Mouse (Mus musculus) forebrain, embryonic 12.5 days (tissue): ENCODE data around the gene Maml3. TPM values are rescaled to one million over a fixed set of nuclear protein-coding genes. Genes with fewer than 3 reads are reported as not detected.

ENCODE experiments used
- ATAC-seq: fragments of 200-750 bp; cut with Nextera tagmentation; 2 replicates; pipeline ENCODE4 v1.8.0; 2017; ENCODE audit warnings: moderate TSS enrichment; ENCODE audit not compliant: low FRiP score
- H3K27ac ChIP-seq: fragments of 300-500 bp; sonication (generic); 2 replicates; pipeline ENCODE4 v1.5.1; 2016; ENCODE audit warnings: mild to moderate bottlenecking
- H3K27me3 ChIP-seq: fragments of 300-500 bp; sonication (generic); 2 replicates; pipeline ENCODE4 v1.6.1; 2016; ENCODE audit warnings: mild to moderate bottlenecking
- H3K36me3 ChIP-seq: fragments of 300-500 bp; sonication (generic); replicated peaks from 2 replicates; pipeline ENCODE4 v1.6.1; 2016; ENCODE audit warnings: mild to moderate bottlenecking
- H3K4me1 ChIP-seq: fragments of 300-500 bp; sonication (generic); 2 replicates; pipeline ENCODE4 v1.6.1; 2016
- H3K4me2 ChIP-seq: fragments of 300-500 bp; sonication (generic); 2 replicates; pipeline ENCODE4 v1.6.1; 2016; ENCODE audit warnings: mild to moderate bottlenecking, moderate library complexity
- H3K4me3 ChIP-seq: fragments of 300-500 bp; sonication (generic); replicated peaks from 2 replicates; pipeline ENCODE4 v1.5.1; 2016; ENCODE audit warnings: mild to moderate bottlenecking
- H3K9ac ChIP-seq: fragments of 300-500 bp; sonication (generic); 2 replicates; pipeline ENCODE4 v1.6.1; 2016; ENCODE audit warnings: mild to moderate bottlenecking
- H3K9me3 ChIP-seq: fragments of 300-500 bp; sonication (generic); 2 replicates; pipeline ENCODE4 v1.6.1; 2016
- WGBS: fragments of 180-500 bp; shearing (Covaris S2); methylation state at CpG from one replicate; pipeline ENCODE4 v1.1.7; 2016; 5-methylcytosine and 5-hydroxymethylcytosine counted together
- polyA plus RNA-seq: library from polyadenylated mRNA; unstranded; fragments of >200 nt; fragmentation: Nextera tagmentation; extraction: Ambion mirVana; gene quantifications from 2 replicates; pipeline ENCODE4 v1.2.1, GENCODE M21; 2016

Gene Maml3
- polyA plus RNA-seq, 1 experiment from 2014 or later = 7.6 TPM

GRCm38 (mm10) chr3:51708746-51709411, 396.0 kb downstream of the Maml3 start:
- 85% methylated on average over 21 of the region's 21 CpGs for WGBS
- Histone ChIP-seq H3K9me3 (no peaks in the 10 kb centered on the region), H3K4me3 (no peak overlapping the region), H3K9ac (no peak overlapping the region), H3K4me1 (peaks cover 19% of the 10 kb centered on the region), H3K4me2 (no peak overlapping the region), H3K27ac (peak overlapping the region; percentile 47; the same call in 1 of the 2 replicates), H3K27me3 (no peaks in the 10 kb centered on the region), H3K36me3 (no peaks in the 10 kb centered on the region)
- ATAC-seq = peak; percentile 49

- H3K9me3 ChIP-seq = no peaks in the 10 kb centered on the region
- H3K4me1 ChIP-seq = peaks cover 16% of the 10 kb centered on the region
- no peaks in the 10 kb centered on the region for H3K36me3 ChIP-seq
- no peak overlapping the region for H3K4me2 ChIP-seq
- no peak for ATAC-seq
- 88% methylated on average over 1 of the region's 1 CpGs for WGBS
- no peak overlapping the region for H3K4me3 ChIP-seq
- H3K27ac ChIP-seq = no peak overlapping the region
- H3K9ac ChIP-seq = no peak overlapping the region
- no peaks in the 10 kb centered on the region for H3K27me3 ChIP-seq
Measured at GRCm38 (mm10) chr3:51708375-51708745, 396.5 kb downstream of the Maml3 start.

GRCm38 (mm10) chr3:51705220-51705619, 399.7 kb downstream of the Maml3 start:
- H3K36me3 ChIP-seq = no peaks in the 10 kb centered on the region
- peaks cover 34% of the 10 kb centered on the region for H3K4me1 ChIP-seq

GRCm38 (mm10) chr3:51703478-51703877, 401.4 kb downstream of the Maml3 start:
- WGBS = 89% methylated on average over 8 of the region's 8 CpGs
- ATAC-seq = no peak

More at GRCm38 (mm10) chr3:51705220-51705619, 399.7 kb downstream of the Maml3 start:
- H3K9ac ChIP-seq = no peak overlapping the region
- WGBS = 85% methylated on average over 7 of the region's 7 CpGs
- no peaks in the 10 kb centered on the region for H3K27me3 ChIP-seq
- no peak overlapping the region for H3K4me2 ChIP-seq
- no peak overlapping the region for H3K27ac ChIP-seq
- no peak for ATAC-seq
- no peaks in the 10 kb centered on the region for H3K9me3 ChIP-seq
- H3K4me3 ChIP-seq = no peak overlapping the region

GRCm38 (mm10) chr3:51702701-51703286, 402.1 kb downstream of the Maml3 start:
- WGBS = 73% methylated on average over 8 of the region's 8 CpGs
- Histone ChIP-seq H3K9me3 (no peaks in the 10 kb centered on the region), H3K4me3 (no peak overlapping the region), H3K4me2 (no peak overlapping the region), H3K27me3 (no peaks in the 10 kb centered on the region), H3K9ac (peak overlapping the region; percentile 52; the same call in 1 of the 2 replicates), H3K27ac (peak overlapping the region; percentile 95), H3K4me1 (peaks cover 40% of the 10 kb centered on the region), H3K36me3 (no peaks in the 10 kb centered on the region)
- no peak for ATAC-seq

More at GRCm38 (mm10) chr3:51703478-51703877, 401.4 kb downstream of the Maml3 start:
- Histone ChIP-seq H3K4me2 (no peak overlapping the region), H3K9ac (no peak overlapping the region), H3K27me3 (no peaks in the 10 kb centered on the region), H3K4me1 (peaks cover 40% of the 10 kb centered on the region), H3K36me3 (no peaks in the 10 kb centered on the region), H3K27ac (0 out of 2 replicates have a peak overlapping the region, but pooled peaks have one; percentile 95), H3K9me3 (no peaks in the 10 kb centered on the region), H3K4me3 (no peak overlapping the region)

GRCm38 (mm10) chr3:51701950-51702349, 402.9 kb downstream of the Maml3 start:
- Histone ChIP-seq H3K27me3 (no peaks in the 10 kb centered on the region), H3K4me3 (peak overlapping the region; percentile 21), H3K27ac (peak overlapping the region; percentile 95), H3K4me2 (peak overlapping the region; percentile 57), H3K9ac (peak overlapping the region; percentile 52), H3K4me1 (peaks cover 40% of the 10 kb centered on the region), H3K9me3 (no peaks in the 10 kb centered on the region), H3K36me3 (no peaks in the 10 kb centered on the region)
- WGBS = 1% methylated on average over 13 of the region's 13 CpGs
- peak; percentile 84 for ATAC-seq

- peak overlapping the region; percentile 95 for H3K27ac ChIP-seq
- H3K4me2 ChIP-seq = peak overlapping the region; percentile 57
- no peaks in the 10 kb centered on the region for H3K27me3 ChIP-seq
- peaks cover 40% of the 10 kb centered on the region for H3K4me1 ChIP-seq
- peaks cover 6% of the 10 kb centered on the region; the same call in 1 of the 2 replicates for H3K36me3 ChIP-seq
- peak; percentile 96 for ATAC-seq
- H3K4me3 ChIP-seq = peak overlapping the region; percentile 21
- H3K9ac ChIP-seq = peak overlapping the region; percentile 52
- no peaks in the 10 kb centered on the region for H3K9me3 ChIP-seq
- under 1% methylated on average over 27 of the region's 27 CpGs for WGBS
Measured at GRCm38 (mm10) chr3:51701281-51701751, 403.6 kb downstream of the Maml3 start.

GRCm38 (mm10) chr3:51700731-51701280, 404.1 kb downstream of the Maml3 start:
- Histone ChIP-seq H3K27me3 (no peaks in the 10 kb centered on the region), H3K36me3 (peaks cover 9% of the 10 kb centered on the region; the same call in 1 of the 2 replicates)
- WGBS = 24% methylated on average over 15 of the region's 15 CpGs

GRCm38 (mm10) chr3:51700123-51700522, 404.8 kb downstream of the Maml3 start:
- H3K9ac ChIP-seq = no peak overlapping the region
- H3K4me2 ChIP-seq = peak overlapping the region; percentile 57; the same call in 1 of the 2 replicates
- peaks cover 9% of the 10 kb centered on the region; the same call in 1 of the 2 replicates for H3K36me3 ChIP-seq
- H3K4me3 ChIP-seq = no peak overlapping the region
- peaks cover 37% of the 10 kb centered on the region for H3K4me1 ChIP-seq
- peak overlapping the region; percentile 95; the same call in 1 of the 2 replicates for H3K27ac ChIP-seq
- no peaks in the 10 kb centered on the region for H3K9me3 ChIP-seq
- 81% methylated on average over 4 of the region's 4 CpGs for WGBS
- no peaks in the 10 kb centered on the region for H3K27me3 ChIP-seq
- no peak for ATAC-seq

More at GRCm38 (mm10) chr3:51700731-51701280, 404.1 kb downstream of the Maml3 start:
- Histone ChIP-seq H3K4me1 (peaks cover 37% of the 10 kb centered on the region), H3K9me3 (no peaks in the 10 kb centered on the region), H3K27ac (peak overlapping the region; percentile 95), H3K9ac (peak overlapping the region; percentile 45), H3K4me3 (peak overlapping the region; percentile 21; the same call in 1 of the 2 replicates), H3K4me2 (peak overlapping the region; percentile 57)
- ATAC-seq = no peak

GRCm38 (mm10) chr3:51697931-51698330, 406.9 kb downstream of the Maml3 start:
- peaks cover 31% of the 10 kb centered on the region for H3K4me1 ChIP-seq
- no peak overlapping the region for H3K27ac ChIP-seq
- H3K36me3 ChIP-seq = peaks cover 9% of the 10 kb centered on the region; the same call in 1 of the 2 replicates
- no peak overlapping the region for H3K4me3 ChIP-seq
- H3K9me3 ChIP-seq = no peaks in the 10 kb centered on the region
- H3K9ac ChIP-seq = no peak overlapping the region
- H3K4me2 ChIP-seq = no peak overlapping the region
- no peaks in the 10 kb centered on the region for H3K27me3 ChIP-seq
- ATAC-seq = no peak
- 92% methylated on average over 3 of the region's 3 CpGs for WGBS

- ATAC-seq = no peak
Measured at GRCm38 (mm10) chr3:51695713-51696112, 409.2 kb downstream of the Maml3 start.

GRCm38 (mm10) chr3:51694576-51694975, 410.3 kb downstream of the Maml3 start:
- Histone ChIP-seq H3K4me3 (no peak overlapping the region), H3K4me2 (no peak overlapping the region), H3K9me3 (no peaks in the 10 kb centered on the region), H3K4me1 (no peaks in the 10 kb centered on the region), H3K27me3 (no peaks in the 10 kb centered on the region), H3K9ac (no peak overlapping the region), H3K36me3 (peaks cover 20% of the 10 kb centered on the region), H3K27ac (no peak overlapping the region)
- no peak for ATAC-seq
- 87% methylated on average over 14 of the region's 14 CpGs for WGBS

More at GRCm38 (mm10) chr3:51695713-51696112, 409.2 kb downstream of the Maml3 start:
- Histone ChIP-seq H3K36me3 (peaks cover 9% of the 10 kb centered on the region), H3K4me2 (no peak overlapping the region), H3K4me1 (peaks cover 11% of the 10 kb centered on the region), H3K9me3 (no peaks in the 10 kb centered on the region), H3K4me3 (no peak overlapping the region), H3K9ac (no peak overlapping the region), H3K27ac (no peak overlapping the region), H3K27me3 (no peaks in the 10 kb centered on the region)
- 90% methylated on average over 3 of the region's 3 CpGs for WGBS
